Mouse (Mus musculus) heart, postnatal 0 days (tissue): ENCODE data around the gene Speg. TPM values are rescaled to one million over a fixed set of nuclear protein-coding genes. Genes with fewer than 3 reads are reported as not detected.

Source experiments
- ATAC-seq: fragments of 200-750 bp; cut with Nextera tagmentation; 2 replicates; pipeline ENCODE4 v1.8.0; 2017; ENCODE audit warnings: low read depth, moderate number of reproducible peaks, moderate library complexity; ENCODE audit not compliant: insufficient read depth
- DNase-seq: peaks from one replicate; pipeline ENCODE4 v3.0.0-alpha.2; 2016; ENCODE audit warnings: low spot score
- H3K27ac ChIP-seq: fragments of 300-500 bp; sonication (generic); 2 replicates; pipeline ENCODE4 v1.5.1; 2014; ENCODE audit warnings: low read depth, mild to moderate bottlenecking
- H3K27me3 ChIP-seq: fragments of 300-500 bp; sonication (generic); 2 replicates; pipeline ENCODE4 v1.6.1; 2014; ENCODE audit warnings: low read length, mixed read lengths; ENCODE audit not compliant: control insufficient read depth, insufficient read depth
- H3K36me3 ChIP-seq: fragments of 300-500 bp; sonication (generic); replicated peaks from 2 replicates; pipeline ENCODE4 v1.6.1; 2014; ENCODE audit warnings: low read length, mixed read lengths; ENCODE audit not compliant: control insufficient read depth, insufficient read depth
- H3K4me1 ChIP-seq: fragments of 300-500 bp; sonication (generic); 2 replicates; pipeline ENCODE4 v1.6.1; 2014; ENCODE audit warnings: antibody characterized with exemption; ENCODE audit not compliant: control insufficient read depth, insufficient read depth
- H3K4me2 ChIP-seq: fragments of 300-500 bp; sonication (generic); 2 replicates; pipeline ENCODE4 v1.6.1; 2014; ENCODE audit warnings: low read depth, mild to moderate bottlenecking, low read length, moderate library complexity
- H3K4me3 ChIP-seq: fragments of 300-500 bp; sonication (generic); 2 replicates; pipeline ENCODE4 v1.5.1; 2014; ENCODE audit warnings: low read depth, low read length
- H3K9ac ChIP-seq: fragments of 300-500 bp; sonication (generic); replicated peaks from 2 replicates; pipeline ENCODE4 v1.6.1; 2014; ENCODE audit warnings: low read depth, low read length, mixed read lengths
- H3K9me3 ChIP-seq: fragments of 300-500 bp; sonication (generic); replicated peaks from 2 replicates; pipeline ENCODE4 v1.6.1; 2016; ENCODE audit warnings: low read length; ENCODE audit not compliant: control insufficient read depth
- CTCF ChIP-seq: IDR thresholded peaks from 2 replicates; pipeline ENCODE4 v1.5.1; 2016; ENCODE audit warnings: antibody characterized with exemption, control low read depth, low read depth
- EP300 ChIP-seq: IDR thresholded peaks from 2 replicates; pipeline ENCODE4 v1.6.1; 2016; ENCODE audit warnings: antibody characterized with exemption, low read depth
- WGBS: fragments of 180-500 bp; shearing (Covaris S2); extraction: QIAGEN DNeasy Blood & Tissue Kit; methylation state at CpG from one replicate; pipeline ENCODE4 v1.1.7; 2014; 5-methylcytosine and 5-hydroxymethylcytosine counted together
- polyA plus RNA-seq: library from polyadenylated mRNA; unstranded; fragments of >200 nt; fragmentation: Nextera tagmentation; extraction: Ambion mirVana; gene quantifications from 2 replicates; pipeline ENCODE4 v1.2.1, GENCODE M21; 2015
- total RNA-seq: library from RNA; depleted of rRNA; stranded (reverse); fragments of >200 nt; gene quantifications from 2 replicates; pipeline ENCODE4 v1.2.3, GENCODE M21; 2014; ENCODE audit warnings: low replicate concordance

The Speg gene
- total and polyA plus RNA-seq, 2 experiments from 2014 or later, result 30.2 to 95.0 TPM

- Histone ChIP-seq H3K9me3 (no peaks in the 10 kb centered on the region), H3K4me2 (no peak overlapping the region), H3K27me3 (peaks cover 64% of the 10 kb centered on the region), H3K4me3 (no peak overlapping the region), H3K4me1 (peaks cover 6% of the 10 kb centered on the region), H3K9ac (no peak overlapping the region), H3K27ac (no peak overlapping the region), H3K36me3 (no peaks in the 10 kb centered on the region)
- no peak for TF ChIP-seq EP300
- no peak for TF ChIP-seq CTCF
- ATAC-seq (no peak), DNase-seq (no peak)
- 68% methylated on average over 3 of the region's 3 CpGs for WGBS
Measured at GRCm38 (mm10) chr1:75455433-75455832, 80.3 kb downstream of the Speg start.

GRCm38 (mm10) chr1:75455948-75456347, 80.9 kb downstream of the Speg start:
- no peak overlapping the region for H3K27ac ChIP-seq
- DNase-seq (no peak), ATAC-seq (no peak)
- H3K4me1 ChIP-seq, result peaks cover 6% of the 10 kb centered on the region
- no peak overlapping the region for H3K4me2 ChIP-seq
- H3K9me3 ChIP-seq, result no peaks in the 10 kb centered on the region
- H3K36me3 ChIP-seq, result no peaks in the 10 kb centered on the region
- TF ChIP-seq CTCF (no peak), EP300 (no peak)
- no peak overlapping the region for H3K4me3 ChIP-seq
- no peak overlapping the region for H3K9ac ChIP-seq
- H3K27me3 ChIP-seq, result peaks cover 59% of the 10 kb centered on the region
- 45% methylated on average over 5 of the region's 5 CpGs for WGBS

DNA sequence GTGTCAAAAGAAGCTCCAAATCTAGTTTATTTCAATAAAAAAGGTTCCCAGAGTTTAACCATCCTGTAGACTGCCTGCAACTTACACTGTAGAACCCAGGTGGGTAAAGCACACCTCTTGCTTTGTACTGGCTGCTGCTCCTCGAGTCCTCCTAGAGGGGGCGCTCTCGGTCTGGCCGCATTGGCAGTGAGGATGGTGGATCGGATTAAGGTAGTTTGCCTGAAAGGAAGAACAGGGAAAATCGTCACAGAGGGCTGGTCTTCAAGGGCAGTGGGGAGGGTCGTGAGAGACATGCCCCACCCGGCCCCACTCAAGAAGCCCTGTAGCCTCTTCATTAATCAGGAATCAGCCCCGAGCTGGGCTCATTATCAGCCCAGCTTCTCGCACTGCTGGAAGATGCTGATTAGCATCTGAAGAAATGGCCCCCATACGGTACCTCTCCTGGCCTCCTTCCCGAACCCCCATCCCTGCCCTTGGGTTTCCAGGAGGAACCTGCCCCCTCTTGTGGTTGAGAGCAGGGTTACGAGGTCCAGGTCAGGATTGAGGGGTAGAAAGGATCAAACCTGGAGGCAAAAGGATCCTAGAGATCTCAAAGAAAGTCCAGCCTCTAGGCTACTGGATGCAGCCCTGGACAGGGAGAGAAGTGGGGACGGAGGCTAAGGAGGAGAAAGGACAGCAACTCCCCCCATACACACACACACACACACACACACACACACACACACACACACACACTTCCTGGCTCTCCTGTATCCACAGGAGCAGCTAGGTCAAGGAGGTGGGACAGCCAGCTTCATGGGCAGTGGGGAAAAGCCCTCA, 81.9 kb downstream of the Speg start:
- DNase-seq, result no peak
- Histone ChIP-seq H3K27ac (no peak overlapping the region), H3K9ac (no peak overlapping the region), H3K4me2 (no peak overlapping the region), H3K36me3 (no peaks in the 10 kb centered on the region), H3K4me1 (peaks cover 6% of the 10 kb centered on the region), H3K9me3 (no peaks in the 10 kb centered on the region), H3K4me3 (no peak overlapping the region), H3K27me3 (peaks cover 49% of the 10 kb centered on the region)
- WGBS, result 18% methylated on average over 14 of the region's 14 CpGs
- TF ChIP-seq CTCF (peak; percentile 33), EP300 (no peak)
- no peak for ATAC-seq

- no peak overlapping the region for H3K9ac ChIP-seq
- WGBS, result 3% methylated on average over 9 of the region's 10 CpGs
- H3K36me3 ChIP-seq, result no peaks in the 10 kb centered on the region
- peaks cover 6% of the 10 kb centered on the region for H3K4me1 ChIP-seq
- ATAC-seq, result no peak
- H3K27me3 ChIP-seq, result peaks cover 42% of the 10 kb centered on the region
- no peak overlapping the region for H3K4me3 ChIP-seq
- DNase-seq, result no peak
- H3K27ac ChIP-seq, result no peak overlapping the region
- no peak for TF ChIP-seq CTCF
- TF ChIP-seq EP300, result no peak
- H3K4me2 ChIP-seq, result peak overlapping the region; percentile 57
- no peaks in the 10 kb centered on the region for H3K9me3 ChIP-seq
Measured at GRCm38 (mm10) chr1:75457710-75458024, 82.6 kb downstream of the Speg start.

DNA sequence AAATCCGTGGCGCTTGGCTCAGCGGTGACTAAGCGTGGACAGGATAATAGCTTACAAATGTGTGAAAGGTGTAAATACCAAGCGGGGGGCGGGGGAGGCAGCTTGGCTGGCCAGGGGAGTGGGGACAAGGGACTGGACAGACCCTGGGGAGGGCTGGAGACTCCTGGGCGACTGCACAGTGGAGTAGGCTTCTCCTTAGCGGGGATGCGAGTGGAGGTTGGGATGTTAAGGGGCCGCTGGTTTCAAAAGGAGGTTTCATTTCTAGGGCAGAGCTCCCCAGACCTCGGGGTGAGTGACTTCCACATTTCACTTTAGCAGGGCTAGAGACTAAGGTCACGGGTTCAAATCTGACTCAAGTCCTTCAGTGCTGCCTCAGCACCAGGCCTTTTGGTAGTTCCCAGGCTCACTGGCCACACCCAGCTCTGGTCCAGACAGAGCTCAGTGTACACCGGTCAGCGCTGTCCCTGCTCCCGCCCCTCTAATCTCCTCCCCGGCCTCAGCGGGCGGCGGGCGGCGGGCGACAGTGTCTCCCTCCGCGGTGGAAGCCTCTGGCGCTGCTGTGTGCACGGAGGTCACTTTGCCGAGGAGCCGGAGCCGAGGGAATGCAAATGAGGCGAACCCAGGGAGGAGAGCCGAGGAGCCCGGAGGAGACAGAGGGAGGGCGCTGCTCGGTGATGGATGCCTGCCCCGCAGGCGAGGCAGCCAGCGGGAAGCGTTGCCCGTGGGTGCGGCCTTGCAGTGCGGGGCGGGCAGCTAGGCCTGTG, 83.1 kb downstream of the Speg start:
- Histone ChIP-seq H3K4me1 (peaks cover 6% of the 10 kb centered on the region), H3K4me3 (peak overlapping the region; percentile 32), H3K27me3 (peaks cover 36% of the 10 kb centered on the region), H3K4me2 (peak overlapping the region; percentile 57), H3K36me3 (no peaks in the 10 kb centered on the region), H3K9me3 (no peaks in the 10 kb centered on the region), H3K27ac (peak overlapping the region; percentile 5; the same call in 1 of the 2 replicates), H3K9ac (no peak overlapping the region; the same call in 1 of the 2 replicates)
- DNase-seq (no peak), ATAC-seq (peak; percentile 59)
- WGBS, result 2% methylated on average over 42 of the region's 42 CpGs
- no peak for TF ChIP-seq CTCF
- no peak for TF ChIP-seq EP300
